Mouse (Mus musculus): Measurements from ENCODE around the gene Vmn2r118.

Gene Vmn2r118

DNA sequence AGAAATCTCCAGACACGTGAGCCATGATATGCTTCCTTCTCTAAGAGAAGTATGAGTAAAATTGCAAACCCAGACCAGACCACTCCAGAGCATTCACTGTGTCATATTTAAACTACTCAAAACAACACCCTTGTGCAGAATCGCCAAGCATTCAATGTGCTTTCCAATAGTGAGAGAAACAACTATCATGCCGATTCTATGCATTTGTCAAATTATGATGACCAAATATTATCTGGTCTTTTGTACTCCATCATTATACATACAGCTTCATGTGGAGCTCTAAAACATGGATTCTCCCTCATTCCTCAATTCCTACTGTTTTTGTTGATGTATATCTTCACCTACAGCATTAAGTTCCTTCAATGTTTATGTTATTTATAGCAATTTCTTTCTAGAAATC is at the start of gene Vmn2r118:
Gene Vmn2r118, minus strand, starts transcription at position 101 of the 400 bp plus-strand sequence.
- DNase-seq (ENCODE audit: low read depth): no peak

DNA sequence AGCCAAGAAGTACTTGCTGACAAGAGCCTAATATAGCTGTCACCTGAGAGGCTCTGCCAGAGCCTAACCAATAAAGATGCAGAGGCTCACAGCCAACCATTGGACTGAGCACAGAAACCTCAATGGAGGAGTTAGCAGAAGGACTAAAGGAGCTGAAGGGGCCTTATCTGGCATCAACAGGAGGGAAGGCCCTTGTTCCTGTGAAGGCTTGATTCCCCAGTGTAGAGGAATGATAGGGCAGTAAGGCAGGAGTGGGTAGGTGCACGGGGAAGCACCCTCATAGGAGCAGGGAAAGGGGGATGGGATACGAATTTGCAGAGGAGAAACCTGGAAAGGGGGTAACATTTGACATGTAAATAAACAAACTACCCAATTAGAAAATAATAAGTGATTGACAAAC is 36.1 kb upstream of the Vmn2r118 start:
- DNase-seq (ENCODE audit: low read depth): no peak

DNA sequence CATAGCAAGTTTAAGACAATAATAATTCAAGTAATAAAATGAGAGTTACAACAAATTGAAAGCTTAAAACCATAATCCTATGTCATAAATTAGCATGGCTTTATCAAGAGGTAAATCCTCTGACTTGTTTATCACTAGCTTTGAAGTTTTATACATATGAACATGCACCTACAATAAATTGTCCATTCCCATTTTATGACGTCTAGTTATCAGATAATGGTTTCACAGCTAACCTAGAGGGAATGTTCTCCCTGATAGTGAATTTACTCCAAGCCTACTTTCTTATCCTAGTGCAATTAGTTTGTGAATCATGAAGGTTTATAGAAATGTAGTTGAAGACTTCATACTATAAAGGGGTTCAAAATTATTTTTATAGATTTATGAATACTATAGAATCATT is 34.2 kb downstream of the Vmn2r118 start:
- no peak for DNase-seq (ENCODE audit: low read depth)

DNA sequence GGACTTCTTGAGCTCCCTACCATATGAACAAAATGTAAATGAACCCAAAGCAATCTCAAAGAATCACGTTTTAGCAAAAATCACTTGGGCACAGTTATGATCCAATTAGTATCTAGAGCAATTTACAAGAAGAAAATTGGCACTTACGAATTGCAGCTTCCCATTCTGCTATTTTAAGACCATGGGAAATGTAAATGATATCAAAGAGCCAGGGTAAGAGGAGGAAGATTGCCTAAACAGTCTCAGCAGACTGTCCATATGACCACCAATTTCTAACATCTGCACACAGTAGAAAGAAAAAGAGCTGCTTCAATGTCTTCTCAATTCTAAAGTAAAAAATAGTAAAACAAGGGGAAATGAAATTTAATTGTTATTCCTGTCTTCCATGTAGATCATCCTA is 63.2 kb downstream of the Vmn2r118 start:
- no peak for DNase-seq (ENCODE audit: low read depth)

DNA sequence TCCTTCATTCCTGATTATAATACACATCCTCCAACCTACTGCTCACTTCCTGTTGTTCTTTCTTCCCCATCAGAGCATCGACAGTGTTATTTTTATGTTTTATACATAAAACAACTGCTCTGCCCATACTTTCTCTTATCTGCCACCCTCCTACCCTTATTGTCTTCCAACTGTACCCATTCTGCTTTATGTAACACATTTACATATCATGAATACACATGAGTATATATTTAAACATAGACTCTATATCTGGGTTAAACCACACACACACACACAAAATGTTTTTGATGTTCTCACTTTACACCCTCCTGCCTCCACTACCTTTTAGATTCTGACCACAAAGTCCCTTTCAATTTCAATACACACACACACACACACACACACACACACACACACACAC is 76.5 kb downstream of the Vmn2r118 start:
- no peak for DNase-seq (ENCODE audit: low read depth)
